Mouse (Mus musculus) MEL (cell line): ENCODE measurements around the gene Fkbp15. TPM values are rescaled to one million over a fixed set of nuclear protein-coding genes. Genes with fewer than 3 reads are reported as not detected.

Source experiments
- DNase-seq: peaks from one replicate; pipeline ENCODE4 v3.0.0; 2011; ENCODE audit warnings: low read depth, low spot score
- H3K27ac ChIP-seq: 2 replicates; pipeline ENCODE4 v1.5.1; 2012; ENCODE audit warnings: low read depth, mild to moderate bottlenecking, control low read depth, low read length, moderate library complexity; ENCODE audit not compliant: control insufficient read depth
- H3K27me3 ChIP-seq, 2 experiments: fragments of 150-350 bp in 1 of 2; sonication (generic) in 1 of 2; 2 replicates each; pipeline ENCODE4 v1.6.1; 2012; ENCODE audit warnings: low read length in 2 of 2, mild to moderate bottlenecking in 2 of 2, improper control_type of control experiment in 1 of 2, moderate library complexity in 1 of 2; ENCODE audit not compliant: insufficient read depth in 2 of 2, control insufficient read depth in 1 of 2
- H3K36me3 ChIP-seq, 2 experiments: 2 replicates each; pipeline ENCODE4 v1.6.1; 2012 to 2014; ENCODE audit warnings: low read length in 2 of 2, improper control_type of control experiment in 1 of 2, inconsistent platforms in 1 of 2, mild to moderate bottlenecking in 1 of 2; ENCODE audit not compliant: insufficient read depth in 2 of 2, control insufficient read depth in 1 of 2
- H3K4me1 ChIP-seq, 2 experiments: fragments of 150-350 bp in 1 of 2; sonication (generic) in 1 of 2; 2 replicates each; pipeline ENCODE4 v1.6.1; 2012; ENCODE audit warnings: low read length in 2 of 2, improper control_type of control experiment in 1 of 2, mild to moderate bottlenecking in 1 of 2; ENCODE audit not compliant: insufficient read depth in 2 of 2, control insufficient read depth in 1 of 2
- H3K4me3 ChIP-seq, 2 experiments: fragments of 150-350 bp in 1 of 2; sonication (generic) in 1 of 2; 2 replicates each; pipeline ENCODE4 v1.5.1; 2012; ENCODE audit warnings: low read depth in 2 of 2, low read length in 2 of 2, mild to moderate bottlenecking in 2 of 2, moderate library complexity in 2 of 2, control low read depth in 1 of 2, improper control_type of control experiment in 1 of 2; ENCODE audit not compliant: control insufficient read depth in 1 of 2, insufficient read depth in 1 of 2
- H3K79me2 ChIP-seq: 2 replicates; pipeline ENCODE4 v1.6.1; 2012; ENCODE audit warnings: mild to moderate bottlenecking, low read length, moderate library complexity; ENCODE audit not compliant: control insufficient read depth, poor library complexity, insufficient read depth
- H3K9ac ChIP-seq: 2 replicates; pipeline ENCODE4 v1.6.1; 2012; ENCODE audit warnings: low read depth, mild to moderate bottlenecking, control low read depth, low read length, moderate library complexity; ENCODE audit not compliant: control insufficient read depth, poor library complexity, severe bottlenecking
- H3K9me3 ChIP-seq: fragments of 150-350 bp; sonication (generic); replicated peaks from 2 replicates; pipeline ENCODE4 v1.6.1; 2012; ENCODE audit warnings: mild to moderate bottlenecking, low read length, improper control_type of control experiment, moderate library complexity; ENCODE audit not compliant: insufficient read depth
- BHLHE40 ChIP-seq: IDR thresholded peaks from 2 replicates; pipeline ENCODE4 v1.6.1; 2012; ENCODE audit warnings: low read depth, mild to moderate bottlenecking, inconsistent platforms, low read length, improper control_type of control experiment, borderline replicate concordance
- CTCF ChIP-seq, 3 experiments: IDR thresholded peaks in 2 of 3; conservative IDR thresholded peaks in 1 of 3; 2 replicates each; pipeline ENCODE4 v1.5.1; 2011 to 2012; ENCODE audit warnings: low read length in 3 of 3, low read depth in 2 of 3, mild to moderate bottlenecking in 2 of 3, improper control_type of control experiment in 1 of 3, inconsistent platforms in 1 of 3, mixed read lengths in 1 of 3, moderate library complexity in 1 of 3; ENCODE audit not compliant: control insufficient read depth in 1 of 3, insufficient read depth in 1 of 3, poor library complexity in 1 of 3, severe bottlenecking in 1 of 3
- EP300 ChIP-seq, 2 experiments: IDR thresholded peaks; 2 replicates each; pipeline ENCODE4 v1.6.1; 2011; ENCODE audit warnings: improper control_type of control experiment in 2 of 2, low read length in 2 of 2, low read depth in 1 of 2, mild to moderate bottlenecking in 1 of 2
- ETS1 ChIP-seq: IDR thresholded peaks from 2 replicates; pipeline ENCODE4 v1.6.1; 2012; ENCODE audit warnings: low read depth, mild to moderate bottlenecking, inconsistent platforms, low read length, improper control_type of control experiment, moderate library complexity
- HCFC1 ChIP-seq: IDR thresholded peaks from 2 replicates; pipeline ENCODE4 v1.6.1; 2012; ENCODE audit warnings: low read depth, mild to moderate bottlenecking, inconsistent platforms, low read length, improper control_type of control experiment, moderate library complexity
- KAT2A ChIP-seq: conservative IDR thresholded peaks from 2 replicates; pipeline ENCODE4 v1.6.1; 2012; ENCODE audit warnings: low read depth, low read length, improper control_type of control experiment, inconsistent platforms
- MAFK ChIP-seq: IDR thresholded peaks from 2 replicates; pipeline ENCODE4 v1.6.1; 2011; ENCODE audit warnings: low read depth, mild to moderate bottlenecking, low read length, improper control_type of control experiment, borderline replicate concordance
- MAX ChIP-seq: IDR thresholded peaks from 2 replicates; pipeline ENCODE4 v1.6.1; 2011; ENCODE audit warnings: low read length, improper control_type of control experiment
- MXI1 ChIP-seq: IDR thresholded peaks from 2 replicates; pipeline ENCODE4 v1.6.1; 2011; ENCODE audit warnings: mild to moderate bottlenecking, low read depth, low read length, improper control_type of control experiment
- MYB ChIP-seq: IDR thresholded peaks from 2 replicates; pipeline ENCODE4 v1.6.1; 2011; ENCODE audit warnings: mild to moderate bottlenecking, low read depth, low read length, improper control_type of control experiment
- POLR2AphosphoS5 ChIP-seq: IDR thresholded peaks from 2 replicates; pipeline ENCODE4 v1.6.1; 2012; ENCODE audit warnings: low read depth, borderline replicate concordance, mild to moderate bottlenecking, inconsistent platforms, low read length, moderate library complexity, mixed read lengths
- RAD21 ChIP-seq: IDR thresholded peaks from 2 replicates; pipeline ENCODE4 v1.6.1; 2011; ENCODE audit warnings: mild to moderate bottlenecking, low read depth, low read length, improper control_type of control experiment
- RCOR1 ChIP-seq: IDR thresholded peaks from 2 replicates; pipeline ENCODE4 v1.6.1; 2012; ENCODE audit warnings: low read depth, mild to moderate bottlenecking, inconsistent platforms, low read length, improper control_type of control experiment
- ZC3H11A ChIP-seq: IDR thresholded peaks from 2 replicates; pipeline ENCODE4 v1.6.1; 2012; ENCODE audit warnings: low read depth, mild to moderate bottlenecking, inconsistent platforms, low read length, improper control_type of control experiment
- ZMIZ1 ChIP-seq: IDR thresholded peaks from 2 replicates; pipeline ENCODE4 v1.6.1; 2012; ENCODE audit warnings: low read depth, mild to moderate bottlenecking, inconsistent platforms, low read length, improper control_type of control experiment, moderate library complexity
- ZNF384 ChIP-seq: IDR thresholded peaks from 2 replicates; pipeline ENCODE4 v1.6.1; 2012; ENCODE audit warnings: low read depth, mild to moderate bottlenecking, inconsistent platforms, low read length, improper control_type of control experiment
- polyA plus RNA-seq, 2 experiments: library from polyadenylated mRNA; stranded (reverse) in 1 of 2; unstranded in 1 of 2; fragments of >175 nt in 1 of 2; fragments of >200 nt in 1 of 2; gene quantifications; 2 replicates each; pipeline versions ENCODE4 v1.2.1 to v1.2.4; 2012; ENCODE audit warnings: low replicate concordance in 2 of 2, low read depth in 1 of 2; ENCODE audit not compliant: insufficient read length in 2 of 2, insufficient read depth in 1 of 2, missing spikeins in 1 of 2
- total RNA-seq: library from RNA; depleted of rRNA; stranded (reverse); fragments of 300-350 nt; gene quantifications from 2 replicates; pipeline ENCODE4 v1.2.3, GENCODE M21; 2012

Gene Fkbp15
- total and polyA plus RNA-seq, 3 experiments = 21.1 to 26.5 TPM; not detected in 1

GRCm38 (mm10) chr4:62322684-62323083, 37.7 kb downstream of the Fkbp15 start:
- no peak overlapping the region for H3K4me3 ChIP-seq
- H3K27me3 ChIP-seq = no peaks in the 10 kb centered on the region
- H3K9ac ChIP-seq = no peak overlapping the region
- DNase-seq = peak; percentile 34
- TF ChIP-seq CTCF (IDR thresholded peaks at IDR 0.05 in 2 of 3, conservative IDR thresholded peaks at IDR 0.05 in 1 of 3; ENCODE audit: control insufficient read depth in 1 of 3, insufficient read depth in 1 of 3, low read depth in 2 of 3, low read length in 3 of 3, poor library complexity in 1 of 3, severe bottlenecking in 1 of 3) = no peak
- no peak for TF ChIP-seq ZMIZ1
- TF ChIP-seq RAD21 = no peak
- peaks cover 5 to 11% of the 10 kb centered on the region in 2 experiments for H3K36me3 ChIP-seq
- H3K27ac ChIP-seq = no peak overlapping the region
- no peaks in the 10 kb centered on the region for H3K9me3 ChIP-seq
- no peaks in the 10 kb centered on the region for H3K79me2 ChIP-seq
- no peaks in the 10 kb centered on the region for H3K4me1 ChIP-seq

- no peak overlapping the region for H3K4me3 ChIP-seq
- peaks cover 6 to 7% of the 10 kb centered on the region in 2 experiments for H3K36me3 ChIP-seq
- H3K9me3 ChIP-seq = no peaks in the 10 kb centered on the region
- H3K27me3 ChIP-seq = no peaks in the 10 kb centered on the region
- H3K4me1 ChIP-seq = no peaks in the 10 kb centered on the region
- H3K27ac ChIP-seq = no peak overlapping the region
- no peak overlapping the region for H3K9ac ChIP-seq
- H3K79me2 ChIP-seq = no peaks in the 10 kb centered on the region
- TF ChIP-seq MYB = no peak
- TF ChIP-seq EP300 (IDR thresholded peaks at IDR 0.05; ENCODE audit: low read depth in 1 of 2, low read length in 2 of 2) = no peak
- no peak for TF ChIP-seq ZNF384
- TF ChIP-seq ETS1 = 0 out of 2 replicates have a peak, but pooled peaks have one; percentile 43
- peak; percentile 41 for DNase-seq
Observed at GRCm38 (mm10) chr4:62318294-62318693, 42.1 kb downstream of the Fkbp15 start.

DNA sequence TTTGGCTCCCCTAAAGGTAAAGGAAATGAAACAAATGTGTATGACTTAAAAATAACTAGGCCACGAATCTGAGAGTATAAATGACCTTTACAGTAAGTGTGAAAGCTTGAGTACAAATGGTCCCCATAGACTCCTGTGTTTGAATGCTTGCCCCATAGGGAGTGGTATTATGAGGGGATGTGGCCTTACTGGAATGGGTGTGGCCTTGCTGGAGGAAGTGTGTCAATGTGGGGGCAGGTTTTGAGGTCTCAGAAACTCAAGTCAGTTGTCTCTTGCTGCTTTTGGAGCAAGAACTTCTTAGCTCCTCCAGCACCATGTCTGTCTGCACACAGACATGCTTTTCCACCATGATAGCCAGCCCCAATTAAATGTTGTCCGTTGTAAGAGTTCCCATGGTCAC, 43.9 kb downstream of the Fkbp15 start:
- no peaks in the 10 kb centered on the region for H3K27me3 ChIP-seq
- no peak overlapping the region for H3K27ac ChIP-seq
- no peaks in the 10 kb centered on the region for H3K4me1 ChIP-seq
- TF ChIP-seq MXI1 (no peak), RCOR1 (no peak), HCFC1 (no peak), POLR2AphosphoS5 (no peak), BHLHE40 (no peak), MAFK (no peak), ZC3H11A (no peak), MAX (no peak), ZMIZ1 (no peak), MYB (no peak), KAT2A (no peak)
- H3K79me2 ChIP-seq = no peaks in the 10 kb centered on the region
- H3K9ac ChIP-seq = no peak overlapping the region
- peaks cover 7 to 8% of the 10 kb centered on the region in 2 experiments for H3K36me3 ChIP-seq
- no peaks in the 10 kb centered on the region for H3K9me3 ChIP-seq
- peak; percentile 23 for DNase-seq
- H3K4me3 ChIP-seq = no peak overlapping the region
